ENCODE assay signal across 16 mouse cellular contexts in genomic region chr2:36211785-36212184, GRCm38 (mm10). TPM values are rescaled to one million over a fixed set of nuclear protein-coding genes. Genes with fewer than 3 reads are reported as not detected.
DNase-seq lines count a peak whose midpoint lies in the region; ATAC-seq and TF ChIP-seq lines count a peak whose summit lies in the region.
"Had no signal": no experiment of that assay in that cellular context is flagged by ENCODE, and none has a peak within 500 bp of the region (broad histone marks: within the 10 kb centered on the region; RNA-seq: fewer than 3 reads in every experiment).

No protein-coding gene starts in this region.

- intact Hi-C loops in heart, postnatal 25 days (cut with DNase I), result loop anchor here (5.0 kb wide), 2 partner anchors 39 to 109 kb away; no protein-coding TSS in a partner anchor

- H3K27me3 ChIP-seq in lung, embryonic 14.5 days (ENCODE audit: insufficient read depth, low read length), result peaks cover 27% of the 10 kb centered on the region
- H3K27me3 ChIP-seq in limb, embryonic 11.5 days (ENCODE audit: control insufficient read depth, insufficient read depth, low read length), result peaks cover 5% of the 10 kb centered on the region; the same call in 1 of the 2 replicates
- H3K27me3 ChIP-seq in midbrain, embryonic 16.5 days (ENCODE audit: control insufficient read depth, insufficient read depth, low read depth, low read length), result peaks cover 23% of the 10 kb centered on the region

- no peak overlapping the region for H3K9ac ChIP-seq in lung, embryonic 14.5 days
- peak overlapping the region; percentile 27; the same call in 1 of the 2 replicates for H3K9ac ChIP-seq in limb, embryonic 11.5 days (ENCODE audit: low read length)
- no peak overlapping the region for H3K9ac ChIP-seq in midbrain, embryonic 16.5 days (ENCODE audit: low read depth, low read length)
- H3K9ac ChIP-seq: limb, embryonic 15.5 days; midbrain, embryonic 13.5 days; neural tube, embryonic 13.5 days; stomach, embryonic 15.5 days had no signal

- no peak overlapping the region for H3K4me3 ChIP-seq in lung, embryonic 14.5 days (ENCODE audit: low read depth, low read length)
- H3K4me3 ChIP-seq in limb, embryonic 11.5 days (ENCODE audit: low read depth, low read length), result no peak overlapping the region
- no peak overlapping the region for H3K4me3 ChIP-seq in midbrain, embryonic 16.5 days (ENCODE audit: low read depth, low read length)
- H3K4me3 ChIP-seq: erythroblast, embryonic 14.5 days; limb, embryonic 15.5 days; midbrain, embryonic 13.5 days; neural tube, embryonic 13.5 days; stomach, embryonic 15.5 days had no signal

- H3K9me3 ChIP-seq in lung, embryonic 14.5 days (ENCODE audit: low read depth, low read length), result no peaks in the 10 kb centered on the region
- H3K9me3 ChIP-seq in limb, embryonic 11.5 days (ENCODE audit: control insufficient read depth, low read length), result no peaks in the 10 kb centered on the region
- no peaks in the 10 kb centered on the region for H3K9me3 ChIP-seq in midbrain, embryonic 16.5 days (replicated peaks; ENCODE audit: control insufficient read depth, low read length, poor library complexity, severe bottlenecking)
- H3K9me3 ChIP-seq: limb, embryonic 15.5 days; midbrain, embryonic 13.5 days; neural tube, embryonic 13.5 days; stomach, embryonic 15.5 days had no signal

- peak; percentile 90 for DNase-seq in heart, adult 11 months
- DNase-seq in heart, postnatal 25 days (ENCODE audit: low spot score), result no peak
- DNase-seq in lung, embryonic 14.5 days, result peak; percentile 50
- DNase-seq in lung, adult 18-20 months, result no peak
- peak; percentile 48 for DNase-seq in embryo, embryonic 11.5 days (ENCODE audit: low read depth, low spot score)
- peak; percentile 77 for DNase-seq in limb, embryonic 11.5 days (ENCODE audit: low spot score)
- DNase-seq in layer of hippocampus, adult 9-11 months, result no peak
- DNase-seq: adrenal gland, postnatal 10 days; cerebellum, adult 9-11 months had no signal

- ATAC-seq in lung, embryonic 14.5 days (ENCODE audit: insufficient read depth), result no peak
- peak; percentile 33; the same call in 1 of the 2 replicates for ATAC-seq in limb, embryonic 11.5 days (ENCODE audit: insufficient number of reproducible peaks, low FRiP score, low TSS enrichment, low read depth)
- ATAC-seq in midbrain, embryonic 16.5 days, result no peak
- ATAC-seq: hindbrain, postnatal 0 days; midbrain, embryonic 13.5 days had no signal

- WGBS in lung, embryonic 14.5 days, result 35% methylated on average over 7 of the region's 7 CpGs
- WGBS in limb, embryonic 11.5 days, result 3% methylated on average over 7 of the region's 7 CpGs
- 23% methylated on average over 7 of the region's 7 CpGs for WGBS in midbrain, embryonic 16.5 days

- H3K4me2 ChIP-seq in lung, embryonic 14.5 days, result no peak overlapping the region
- H3K4me2 ChIP-seq in limb, embryonic 11.5 days (ENCODE audit: low read depth, severe bottlenecking), result peak overlapping the region; percentile 24; the same call in 1 of the 2 replicates
- H3K4me2 ChIP-seq in midbrain, embryonic 16.5 days (ENCODE audit: low read length), result no peak overlapping the region
- H3K4me2 ChIP-seq: limb, embryonic 15.5 days; neural tube, embryonic 13.5 days; stomach, embryonic 15.5 days had no signal

- no peaks in the 10 kb centered on the region for H3K36me3 ChIP-seq in lung, embryonic 14.5 days (ENCODE audit: insufficient read depth)
- H3K36me3 ChIP-seq in limb, embryonic 11.5 days (ENCODE audit: control insufficient read depth, insufficient read depth, low read length), result no peaks in the 10 kb centered on the region
- H3K36me3 ChIP-seq in midbrain, embryonic 16.5 days (ENCODE audit: control insufficient read depth, insufficient read depth, low read length), result no peaks in the 10 kb centered on the region
- H3K36me3 ChIP-seq: limb, embryonic 15.5 days; midbrain, embryonic 13.5 days; neural tube, embryonic 13.5 days; stomach, embryonic 15.5 days had no signal

- H3K27ac ChIP-seq in lung, embryonic 14.5 days (ENCODE audit: low read depth), result no peak overlapping the region
- H3K27ac ChIP-seq in limb, embryonic 11.5 days (replicated peaks; ENCODE audit: low read depth, low read length), result no peak overlapping the region
- no peak overlapping the region for H3K27ac ChIP-seq in midbrain, embryonic 16.5 days (ENCODE audit: low read length)
- H3K27ac ChIP-seq: hindbrain, postnatal 0 days; limb, embryonic 15.5 days; midbrain, embryonic 13.5 days; neural tube, embryonic 13.5 days; stomach, embryonic 15.5 days had no signal

- TF ChIP-seq CTCF in lung, embryonic 14.5 days (IDR thresholded peaks at IDR 0.05; ENCODE audit: low read depth), result no peak

- peaks cover 18% of the 10 kb centered on the region; the same call in 1 of the 2 replicates for H3K4me1 ChIP-seq in lung, embryonic 14.5 days (ENCODE audit: insufficient read depth)
- peaks cover 23% of the 10 kb centered on the region for H3K4me1 ChIP-seq in limb, embryonic 11.5 days (ENCODE audit: control insufficient read depth, insufficient read depth, low read length)
- H3K4me1 ChIP-seq in midbrain, embryonic 16.5 days (ENCODE audit: control insufficient read depth, insufficient read depth, low read length), result no peaks in the 10 kb centered on the region

RNA-seq across cellular contexts. Expression of gene Ptgs1, which starts 18.4 kb away (rescaled TPM):
- 10 to 100 TPM; 16.4 to 16.8 TPM for total RNA-seq in heart, postnatal 25 days (2021)
- 30.2 and 33.4 TPM in 2 replicates for polyA plus RNA-seq in lung, embryonic 14.5 days (2014; fragmentation: Nextera tagmentation; extraction: Ambion mirVana)
- 4.0 and 4.2 TPM in 2 replicates for polyA plus RNA-seq in limb, embryonic 11.5 days (2014; fragmentation: Nextera tagmentation; extraction: Ambion mirVana)
- 4.0 and 5.5 TPM in 2 replicates for polyA plus RNA-seq in midbrain, embryonic 16.5 days (2015; fragmentation: Nextera tagmentation; extraction: Ambion mirVana)

Comparison
In these comparisons a context has a peak if more than half of its experiments do, and no peak if none do; other contexts are left out.
1. DNase-seq: peak in heart, adult 11 months (single experiment), lung, embryonic 14.5 days (single experiment), embryo, embryonic 11.5 days (single experiment) and limb, embryonic 11.5 days (single experiment); none in heart, postnatal 25 days (single experiment), lung, adult 18-20 months (0 of 2) and layer of hippocampus, adult 9-11 months (single experiment).